Mouse (Mus musculus) E14TG2a.4 (cell line): Measurements from ENCODE around the gene Enc1.

Experiments
- CTCF ChIP-seq: conservative IDR thresholded peaks from 2 replicates; pipeline ENCODE4 v1.5.1; 2014; ENCODE audit warnings: low read length
- NANOG ChIP-seq: IDR thresholded peaks from 2 replicates; pipeline ENCODE4 v1.6.1; 2014; ENCODE audit warnings: borderline replicate concordance, low read length, mixed read lengths
- POU5F1 ChIP-seq: IDR thresholded peaks from 2 replicates; pipeline ENCODE4 v1.6.1; 2014; ENCODE audit warnings: low read length, borderline replicate concordance

GRCm38 (mm10) chr13:97256849-97257379 lies 16.0 kb downstream of the Enc1 start:
- TF ChIP-seq CTCF: no peak
- TF ChIP-seq NANOG: no peak
- TF ChIP-seq POU5F1: no peak
